Mouse (Mus musculus) erythroblast, embryonic 14.5 days (primary cell): ENCODE measurements around the gene Ppcdc. TPM values are rescaled to one million over a fixed set of nuclear protein-coding genes. Genes with fewer than 3 reads are reported as not detected.

Experiments
- H3K27me3 ChIP-seq: 2 replicates; pipeline ENCODE4 v1.6.1; 2012; ENCODE audit warnings: inconsistent platforms; ENCODE audit not compliant: control insufficient read depth
- H3K36me3 ChIP-seq: 2 replicates; pipeline ENCODE4 v1.6.1; 2012; ENCODE audit warnings: mild to moderate bottlenecking, inconsistent platforms; ENCODE audit not compliant: control insufficient read depth
- H3K4me1 ChIP-seq: 2 replicates; pipeline ENCODE4 v1.6.1; 2012; ENCODE audit warnings: inconsistent platforms; ENCODE audit not compliant: control insufficient read depth
- H3K4me3 ChIP-seq: replicated peaks from 2 replicates; pipeline ENCODE3; 2012; ENCODE audit warnings: moderate library complexity, mild to moderate bottlenecking, inconsistent platforms
- H3K9me3 ChIP-seq: 2 replicates; pipeline ENCODE4 v1.6.1; 2012; ENCODE audit warnings: low read length, inconsistent platforms, mixed read lengths; ENCODE audit not compliant: control insufficient read depth
- GATA1 ChIP-seq: IDR thresholded peaks from 2 replicates; pipeline ENCODE4 v1.6.1; 2012; ENCODE audit warnings: low read length, inconsistent platforms, mixed read lengths
- TAL1 ChIP-seq: IDR thresholded peaks from 3 replicates; pipeline ENCODE4 v1.6.1; 2012; ENCODE audit warnings: low read length, inconsistent platforms, mixed read lengths
- polyA plus RNA-seq: library from polyadenylated mRNA; stranded (reverse); fragments of >175 nt; gene quantifications from 2 replicates; pipeline ENCODE4 v1.2.3, GENCODE M21; 2012

Ppcdc gene
- polyA plus RNA-seq, 1 experiment: 0.93 TPM

DNA sequence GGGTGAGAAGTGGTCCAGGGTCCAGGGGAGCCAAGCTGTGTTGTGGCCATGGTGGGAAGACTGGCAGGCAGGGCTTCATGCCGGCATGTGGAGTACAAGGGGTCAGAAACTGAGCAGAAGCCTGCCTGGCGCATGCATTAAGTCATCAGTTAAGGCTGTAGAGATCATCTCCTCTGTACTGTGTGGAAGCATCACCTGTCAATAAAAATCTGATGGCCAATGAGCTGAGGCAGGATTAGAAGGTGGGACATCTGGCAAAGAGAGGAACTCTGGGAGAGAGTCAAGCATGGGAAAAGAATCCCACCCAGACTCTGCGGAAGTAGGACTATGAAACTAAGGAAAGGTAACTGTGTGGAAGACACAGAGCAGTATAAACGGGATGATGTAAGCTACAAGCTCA is 13.6 kb upstream of the Ppcdc start:
- Histone ChIP-seq H3K4me1 (no peaks in the 10 kb centered on the region; the same call in 1 of the 2 replicates), H3K36me3 (no peaks in the 10 kb centered on the region; the same call in 1 of the 2 replicates), H3K4me3 (no peak overlapping the region), H3K27me3 (no peaks in the 10 kb centered on the region), H3K9me3 (no peaks in the 10 kb centered on the region)
- TF ChIP-seq GATA1: no peak
- no peak for TF ChIP-seq TAL1

DNA sequence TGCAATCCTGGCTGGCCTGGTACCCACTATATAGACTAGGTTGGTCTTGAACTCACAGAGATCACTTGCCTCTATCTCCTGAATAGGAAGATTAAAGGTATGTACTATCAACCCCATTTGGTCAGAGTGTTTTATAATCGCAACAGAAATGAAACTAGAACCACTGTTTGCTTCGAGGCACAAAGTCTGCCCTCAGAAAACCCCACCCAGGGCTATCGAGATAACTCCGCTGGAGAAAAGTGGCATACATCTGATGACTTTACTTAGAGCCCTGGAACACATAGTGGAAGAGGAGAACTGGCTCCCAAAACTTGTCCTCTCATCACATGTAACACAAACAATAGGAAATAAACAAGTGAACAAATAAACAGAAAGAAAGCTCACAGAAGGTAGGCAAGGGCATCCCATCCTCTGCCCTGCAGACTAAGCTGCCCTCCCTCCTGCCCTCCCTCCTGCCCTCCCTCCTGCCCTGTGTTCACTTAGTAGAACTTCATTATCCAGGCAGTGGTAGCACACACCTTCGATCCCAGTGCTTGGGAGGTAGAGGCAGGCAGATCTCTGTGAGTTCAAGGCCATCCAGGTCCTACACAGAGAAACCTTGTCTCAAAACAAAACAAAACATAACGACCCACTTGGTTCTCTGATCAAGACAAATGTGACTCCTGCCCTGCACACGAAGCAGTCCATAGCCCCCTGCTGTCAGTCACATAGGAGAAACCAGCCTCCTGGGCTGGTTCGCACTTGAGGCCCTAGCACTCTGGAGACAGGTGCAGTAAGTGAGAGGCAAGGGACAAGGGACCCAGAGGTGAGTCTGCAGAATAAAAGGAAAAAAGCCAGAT is 12.9 kb upstream of the Ppcdc start:
- no peaks in the 10 kb centered on the region for H3K9me3 ChIP-seq
- no peak for TF ChIP-seq GATA1
- no peak for TF ChIP-seq TAL1
- H3K36me3 ChIP-seq: no peaks in the 10 kb centered on the region; the same call in 1 of the 2 replicates
- H3K27me3 ChIP-seq: no peaks in the 10 kb centered on the region
- H3K4me3 ChIP-seq: no peak overlapping the region
- no peaks in the 10 kb centered on the region; the same call in 1 of the 2 replicates for H3K4me1 ChIP-seq

- TF ChIP-seq GATA1 (no peak), TAL1 (no peak)
These were observed 9.8 kb upstream of the Ppcdc start for GRCm38 (mm10) chr9:57449715-57450114.

DNA sequence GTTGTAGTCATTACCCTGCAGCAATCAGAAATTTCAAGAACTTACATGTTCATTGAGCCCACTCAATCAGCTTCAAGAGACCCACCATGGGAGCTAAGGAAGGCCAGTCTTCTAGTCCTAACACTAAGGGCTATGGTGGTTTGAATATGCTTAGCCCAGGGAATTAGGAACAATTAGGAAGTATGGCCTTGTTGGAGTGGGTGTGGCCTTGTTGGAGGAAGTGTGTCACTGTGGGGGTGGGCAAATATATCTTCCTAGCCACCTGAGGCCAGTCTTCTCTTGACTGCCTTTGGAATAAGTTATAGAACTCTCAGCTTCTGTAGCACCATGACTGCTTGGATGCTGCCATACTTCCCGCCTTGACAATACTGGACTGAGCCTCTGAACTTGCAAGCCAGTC is 696 bp upstream of the Ppcdc start:
- Histone ChIP-seq H3K9me3 (no peaks in the 10 kb centered on the region), H3K27me3 (no peaks in the 10 kb centered on the region; the same call in 1 of the 2 replicates), H3K36me3 (peaks cover 4% of the 10 kb centered on the region; the same call in 1 of the 2 replicates), H3K4me3 (no peak overlapping the region), H3K4me1 (peaks cover 26% of the 10 kb centered on the region)
- TF ChIP-seq TAL1: no peak
- no peak for TF ChIP-seq GATA1

More at GRCm38 (mm10) chr9:57449715-57450114, 9.8 kb upstream of the Ppcdc start:
- no peaks in the 10 kb centered on the region; the same call in 1 of the 2 replicates for H3K36me3 ChIP-seq
- H3K9me3 ChIP-seq: no peaks in the 10 kb centered on the region
- H3K27me3 ChIP-seq: no peaks in the 10 kb centered on the region; the same call in 1 of the 2 replicates
- no peak overlapping the region for H3K4me3 ChIP-seq
- no peaks in the 10 kb centered on the region; the same call in 1 of the 2 replicates for H3K4me1 ChIP-seq

DNA sequence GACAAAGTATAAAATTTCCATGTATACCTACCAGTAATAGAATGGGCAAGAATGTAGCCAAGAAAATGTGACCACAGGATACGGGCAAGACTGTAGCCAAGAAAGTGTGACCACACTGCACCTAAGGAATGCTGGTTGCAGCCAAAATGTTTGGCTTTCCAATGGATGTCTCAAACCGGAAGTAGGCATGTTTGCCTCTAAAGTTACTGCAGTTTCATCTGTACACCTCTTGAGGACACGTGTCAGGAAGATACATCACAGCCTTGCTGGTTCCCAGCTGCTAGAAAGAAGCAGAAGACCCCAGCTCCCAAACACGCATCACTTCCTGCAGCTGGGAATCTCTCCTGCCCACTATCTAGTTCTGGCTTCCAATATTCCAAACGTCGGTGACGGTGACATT is 841 bp downstream of the Ppcdc start:
- H3K4me1 ChIP-seq: peaks cover 31% of the 10 kb centered on the region
- no peaks in the 10 kb centered on the region for H3K9me3 ChIP-seq
- no peaks in the 10 kb centered on the region for H3K27me3 ChIP-seq
- peak overlapping the region; percentile 80 for H3K4me3 ChIP-seq
- H3K36me3 ChIP-seq: peaks cover 15% of the 10 kb centered on the region
- no peak for TF ChIP-seq TAL1

- peaks cover 20% of the 10 kb centered on the region for H3K36me3 ChIP-seq
- H3K4me1 ChIP-seq: peaks cover 31% of the 10 kb centered on the region
- TF ChIP-seq GATA1 (no peak), TAL1 (no peak)
- H3K4me3 ChIP-seq: no peak overlapping the region
- H3K27me3 ChIP-seq: no peaks in the 10 kb centered on the region
- H3K9me3 ChIP-seq: no peaks in the 10 kb centered on the region
These were observed 1.9 kb downstream of the Ppcdc start for GRCm38 (mm10) chr9:57437896-57438614.

GRCm38 (mm10) chr9:57436166-57436565 is 3.8 kb downstream of the Ppcdc start:
- H3K4me1 ChIP-seq: peaks cover 29% of the 10 kb centered on the region
- no peaks in the 10 kb centered on the region for H3K9me3 ChIP-seq
- no peak overlapping the region for H3K4me3 ChIP-seq
- H3K36me3 ChIP-seq: peaks cover 33% of the 10 kb centered on the region
- no peaks in the 10 kb centered on the region for H3K27me3 ChIP-seq
- TF ChIP-seq TAL1: no peak
- TF ChIP-seq GATA1: no peak

DNA sequence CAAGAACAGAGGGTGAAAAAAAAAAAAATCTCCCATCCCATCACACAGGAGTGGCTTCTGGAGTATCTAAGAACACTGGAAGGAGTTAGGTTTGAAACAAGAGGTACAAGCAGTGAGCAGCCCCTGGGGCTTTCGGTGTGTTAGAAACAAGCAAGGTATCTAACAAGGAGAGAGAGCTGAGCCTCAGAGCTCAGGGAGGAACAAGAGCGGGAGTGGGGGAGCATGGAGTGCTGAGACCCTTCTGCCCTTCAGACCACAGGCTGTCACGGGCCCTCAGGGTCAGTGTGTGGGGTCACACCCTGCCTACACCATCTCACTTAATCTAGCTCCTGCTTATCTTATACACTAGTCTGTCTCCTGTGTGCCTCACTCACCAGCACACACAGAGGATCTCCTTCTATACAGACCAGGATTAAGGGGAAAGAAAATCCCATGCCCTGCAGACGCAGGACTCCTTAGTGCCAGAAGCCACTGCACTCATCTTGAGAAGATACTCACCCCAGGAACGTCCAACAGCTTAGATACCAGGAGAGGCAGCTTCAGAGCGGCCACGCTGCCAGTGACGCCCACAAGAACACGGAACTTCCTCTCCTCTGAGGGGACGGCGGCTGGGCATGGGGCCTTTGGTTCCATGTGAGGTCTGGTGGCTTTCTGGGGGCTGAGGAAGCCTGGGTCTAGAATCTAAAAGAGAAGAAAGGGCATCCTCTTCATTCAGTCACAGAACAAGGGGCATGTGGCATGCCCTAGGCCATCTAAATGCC is 5.3 kb downstream of the Ppcdc start:
- H3K9me3 ChIP-seq: no peaks in the 10 kb centered on the region
- H3K4me1 ChIP-seq: peaks cover 19% of the 10 kb centered on the region
- H3K4me3 ChIP-seq: no peak overlapping the region
- no peaks in the 10 kb centered on the region for H3K27me3 ChIP-seq
- TF ChIP-seq GATA1: no peak
- peaks cover 35% of the 10 kb centered on the region for H3K36me3 ChIP-seq
